Mouse (Mus musculus) bone marrow, adult 2 months (tissue): ENCODE data around the gene 1700020D05Rik.

Experiments
- CTCF ChIP-seq: fragments of 200-500 bp; IDR thresholded peaks from 2 replicates; pipeline ENCODE4 v1.5.1; 2011; ENCODE audit warnings: low read length, control low read depth; ENCODE audit not compliant: control insufficient read depth, insufficient read depth
- POLR2A ChIP-seq: fragments of 200-500 bp; IDR thresholded peaks from 2 replicates; pipeline ENCODE4 v1.6.1; 2011; ENCODE audit warnings: low read depth, mild to moderate bottlenecking, control low read depth, low read length, borderline replicate concordance; ENCODE audit not compliant: control insufficient read depth

GRCm38 (mm10) chr19:5473720-5474119 is 29.9 kb downstream of the 1700020D05Rik start, which contains the start of gene Efemp2:
- TF ChIP-seq CTCF: no peak
- TF ChIP-seq POLR2A: peak; percentile 33; the same call in 1 of the 2 replicates
